Mouse (Mus musculus) heart, adult 2 months (tissue): ENCODE measurements around the gene Lyzl4.

Experiments
- CTCF ChIP-seq: fragments of 200-600 bp; IDR thresholded peaks from 2 replicates; pipeline ENCODE4 v1.8.1; 2022; ENCODE audit warnings: antibody characterized with exemption, mild to moderate bottlenecking, moderate library complexity
- EP300 ChIP-seq: fragments of 200-500 bp; IDR thresholded peaks from 2 replicates; pipeline ENCODE4 v1.6.1; 2011; ENCODE audit warnings: low read depth, low read length, control low read depth; ENCODE audit not compliant: insufficient read depth
- POLR2A ChIP-seq: fragments of 200-500 bp; IDR thresholded peaks from 2 replicates; pipeline ENCODE4 v1.6.1; 2011; ENCODE audit warnings: mild to moderate bottlenecking, low read depth, low read length, control low read depth; ENCODE audit not compliant: insufficient read depth

DNA sequence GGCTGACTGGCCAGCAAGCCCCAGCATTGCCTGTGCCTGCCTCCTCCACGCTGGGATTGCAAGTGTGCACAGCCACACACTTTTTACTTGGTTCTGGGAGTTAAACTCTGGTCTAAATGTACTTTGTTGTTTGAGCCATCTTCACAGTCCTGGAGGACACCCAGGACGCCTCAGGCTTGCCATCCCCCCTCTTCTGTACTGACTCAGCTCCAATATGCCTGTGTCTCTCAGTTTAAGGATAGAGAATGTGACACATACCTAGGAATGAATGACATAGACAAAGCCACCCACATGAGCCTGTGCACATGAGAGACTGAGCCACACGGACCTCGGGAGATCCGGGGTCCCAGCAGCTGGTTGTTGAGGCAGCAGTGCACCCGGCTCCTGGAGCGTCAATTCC is 78.6 kb downstream of the Lyzl4 start:
- TF ChIP-seq POLR2A (no peak), EP300 (no peak), CTCF (no peak)
